Mouse (Mus musculus) kidney, postnatal 14 days (tissue): ENCODE measurements around the gene Tysnd1.

ENCODE experiments used
- DNase-seq: peaks from one replicate; pipeline ENCODE4 v3.0.0; 2022; ENCODE audit warnings: mixed read lengths

Tysnd1 gene

GRCm38 (mm10) chr10:61741306-61741705 is 46.0 kb downstream of the Tysnd1 start:
- no peak for DNase-seq

- no peak for DNase-seq
These were observed 46.6 kb downstream of the Tysnd1 start for GRCm38 (mm10) chr10:61741873-61742272.

- no peak for DNase-seq
These were observed 47.0 kb downstream of the Tysnd1 start for GRCm38 (mm10) chr10:61742336-61742735.

GRCm38 (mm10) chr10:61745133-61745532 is 49.8 kb downstream of the Tysnd1 start:
- DNase-seq, result peak; percentile 37

GRCm38 (mm10) chr10:61747302-61747701 is 52.0 kb downstream of the Tysnd1 start:
- no peak for DNase-seq

- DNase-seq, result no peak
These were observed 54.7 kb downstream of the Tysnd1 start for GRCm38 (mm10) chr10:61750014-61750413.

- DNase-seq, result peak; percentile 90
These were observed 56.4 kb downstream of the Tysnd1 start for GRCm38 (mm10) chr10:61751534-61752219.
